Mouse (Mus musculus): ENCODE results near the gene Fam50b.

Fam50b gene

GRCm38 (mm10) chr13:34737968-34738698, 3.5 kb downstream of the Fam50b start:
- DNase-seq (ENCODE audit: low read depth, low spot score) = peak; percentile 61

GRCm38 (mm10) chr13:34738699-34738973, 4.0 kb downstream of the Fam50b start:
- DNase-seq (ENCODE audit: low read depth, low spot score) = no peak

GRCm38 (mm10) chr13:34739071-34739470, 4.4 kb downstream of the Fam50b start:
- no peak for DNase-seq (ENCODE audit: low read depth, low spot score)

- DNase-seq (ENCODE audit: low read depth, low spot score) = peak; percentile 56
Measured at GRCm38 (mm10) chr13:34741254-34741653, 6.6 kb downstream of the Fam50b start.

- DNase-seq (ENCODE audit: low read depth, low spot score) = no peak
Measured at GRCm38 (mm10) chr13:34741813-34742568, 7.3 kb downstream of the Fam50b start.

- DNase-seq (ENCODE audit: low read depth, low spot score) = no peak
Measured at GRCm38 (mm10) chr13:34746811-34747210, 12.2 kb downstream of the Fam50b start.

GRCm38 (mm10) chr13:34748530-34748929, 13.9 kb downstream of the Fam50b start:
- peak; percentile 32 for DNase-seq (ENCODE audit: low read depth, low spot score)

- DNase-seq (ENCODE audit: low read depth, low spot score) = no peak
Measured at GRCm38 (mm10) chr13:34759202-34759601, 24.6 kb downstream of the Fam50b start.

- DNase-seq (ENCODE audit: low read depth, low spot score) = peak; percentile 13
Measured at GRCm38 (mm10) chr13:34760518-34761287, 26.1 kb downstream of the Fam50b start.

GRCm38 (mm10) chr13:34762136-34762535, 27.5 kb downstream of the Fam50b start:
- DNase-seq (ENCODE audit: low read depth, low spot score) = no peak

- DNase-seq (ENCODE audit: low read depth, low spot score) = no peak
Measured at GRCm38 (mm10) chr13:34762865-34763264, 28.2 kb downstream of the Fam50b start.

GRCm38 (mm10) chr13:34765269-34765668, 30.6 kb downstream of the Fam50b start:
- no peak for DNase-seq (ENCODE audit: low read depth, low spot score)

- DNase-seq (ENCODE audit: low read depth, low spot score) = no peak
Measured at GRCm38 (mm10) chr13:34766572-34766971, 31.9 kb downstream of the Fam50b start.

GRCm38 (mm10) chr13:34767527-34768292, 33.1 kb downstream of the Fam50b start:
- no peak for DNase-seq (ENCODE audit: low read depth, low spot score)

- no peak for DNase-seq (ENCODE audit: low read depth, low spot score)
Measured at GRCm38 (mm10) chr13:34776767-34777166, 42.1 kb downstream of the Fam50b start.

GRCm38 (mm10) chr13:34780856-34781610, 46.4 kb downstream of the Fam50b start:
- DNase-seq (ENCODE audit: low read depth, low spot score) = no peak

GRCm38 (mm10) chr13:34781611-34782009, 47.0 kb downstream of the Fam50b start:
- no peak for DNase-seq (ENCODE audit: low read depth, low spot score)

- no peak for DNase-seq (ENCODE audit: low read depth, low spot score)
Measured at GRCm38 (mm10) chr13:34784818-34785217, 50.2 kb downstream of the Fam50b start.

GRCm38 (mm10) chr13:34786634-34787033, 52.0 kb downstream of the Fam50b start:
- DNase-seq (ENCODE audit: low read depth, low spot score) = no peak

GRCm38 (mm10) chr13:34787546-34787945, 52.9 kb downstream of the Fam50b start:
- DNase-seq (ENCODE audit: low read depth, low spot score) = no peak

Data from A20 (cell line).